Mouse (Mus musculus) lung, postnatal 0 days (tissue): ENCODE measurements around the gene Cryaa. TPM values are rescaled to one million over a fixed set of nuclear protein-coding genes. Genes with fewer than 3 reads are reported as not detected.

ENCODE experiments used
- ATAC-seq: fragments of 200-750 bp; cut with Nextera tagmentation; 2 replicates; pipeline ENCODE4 v1.8.0; 2017; ENCODE audit warnings: moderate library complexity
- DNase-seq: peaks from one replicate; pipeline ENCODE4 v3.0.0-alpha.2; 2016; ENCODE audit warnings: low spot score
- H3K27ac ChIP-seq: fragments of 300-500 bp; sonication (generic); 2 replicates; pipeline ENCODE4 v1.5.1; 2014; ENCODE audit warnings: antibody characterized with exemption, mild to moderate bottlenecking, low read length, mixed read lengths
- H3K27me3 ChIP-seq: fragments of 300-500 bp; sonication (generic); replicated peaks from 2 replicates; pipeline ENCODE4 v1.6.1; 2014; ENCODE audit warnings: low read length, mixed read lengths; ENCODE audit not compliant: insufficient read depth
- H3K36me3 ChIP-seq: fragments of 300-500 bp; sonication (generic); 2 replicates; pipeline ENCODE4 v1.6.1; 2014; ENCODE audit warnings: low read length, mixed read lengths; ENCODE audit not compliant: insufficient read depth
- H3K4me1 ChIP-seq: fragments of 300-500 bp; sonication (generic); 2 replicates; pipeline ENCODE4 v1.6.1; 2014; ENCODE audit warnings: antibody characterized with exemption, low read depth, low read length, mixed read lengths; ENCODE audit not compliant: insufficient read depth
- H3K4me2 ChIP-seq: fragments of 300-500 bp; sonication (generic); replicated peaks from 2 replicates; pipeline ENCODE4 v1.6.1; 2014; ENCODE audit warnings: low read depth, mild to moderate bottlenecking, low read length, moderate library complexity, mixed read lengths
- H3K4me3 ChIP-seq: fragments of 300-500 bp; sonication (generic); 2 replicates; pipeline ENCODE4 v1.5.1; 2014; ENCODE audit warnings: low read depth, low read length
- H3K9ac ChIP-seq: fragments of 300-500 bp; sonication (generic); replicated peaks from 2 replicates; pipeline ENCODE4 v1.6.1; 2014; ENCODE audit warnings: low read depth, mild to moderate bottlenecking
- H3K9me3 ChIP-seq: fragments of 300-500 bp; sonication (generic); 2 replicates; pipeline ENCODE4 v1.6.1; 2016; ENCODE audit warnings: low read length, mixed read lengths
- CTCF ChIP-seq: IDR thresholded peaks from 2 replicates; pipeline ENCODE4 v1.5.1; 2016; ENCODE audit warnings: antibody characterized with exemption, mild to moderate bottlenecking
- EP300 ChIP-seq: IDR thresholded peaks from 2 replicates; pipeline ENCODE4 v1.6.1; 2016; ENCODE audit warnings: antibody characterized with exemption, mild to moderate bottlenecking, control low read depth
- WGBS: fragments of 180-500 bp; shearing (Covaris S2); extraction: QIAGEN DNeasy Blood & Tissue Kit; methylation state at CpG from one replicate; pipeline ENCODE4 v1.1.7; 2014; 5-methylcytosine and 5-hydroxymethylcytosine counted together
- polyA plus RNA-seq: library from polyadenylated mRNA; unstranded; fragments of >200 nt; fragmentation: Nextera tagmentation; extraction: Ambion mirVana; gene quantifications from 2 replicates; pipeline ENCODE4 v1.2.1, GENCODE M21; 2015

Gene Cryaa
- polyA plus RNA-seq, 1 experiment from 2014 or later, result 0.76 TPM

GRCm38 (mm10) chr17:31728968-31729501 is 51.4 kb downstream of the Cryaa start:
- Histone ChIP-seq H3K4me3 (no peak overlapping the region), H3K27ac (peak overlapping the region; percentile 17; the same call in 1 of the 2 replicates), H3K9ac (no peak overlapping the region), H3K4me1 (peaks cover 18% of the 10 kb centered on the region; the same call in 1 of the 2 replicates), H3K4me2 (no peak overlapping the region), H3K36me3 (no peaks in the 10 kb centered on the region), H3K27me3 (no peaks in the 10 kb centered on the region), H3K9me3 (no peaks in the 10 kb centered on the region)
- 41% methylated on average over 7 of the region's 7 CpGs for WGBS
- TF ChIP-seq CTCF (peak; percentile 64), EP300 (no peak)
- peak; percentile 63 for ATAC-seq
- peak; percentile 87 for DNase-seq

GRCm38 (mm10) chr17:31731038-31731437 is 53.4 kb downstream of the Cryaa start:
- H3K9me3 ChIP-seq, result no peaks in the 10 kb centered on the region
- H3K36me3 ChIP-seq, result no peaks in the 10 kb centered on the region
- 0 out of 2 replicates have a peak overlapping the region, but pooled peaks have one; percentile 26 for H3K27ac ChIP-seq
- no peak overlapping the region for H3K4me3 ChIP-seq
- no peak overlapping the region for H3K9ac ChIP-seq
- TF ChIP-seq CTCF (no peak), EP300 (no peak)
- H3K27me3 ChIP-seq, result no peaks in the 10 kb centered on the region
- H3K4me1 ChIP-seq, result peaks cover 18% of the 10 kb centered on the region; the same call in 1 of the 2 replicates
- WGBS, result 31% methylated on average over 6 of the region's 6 CpGs
- ATAC-seq, result peak; percentile 51
- peak; percentile 39 for DNase-seq
- no peak overlapping the region for H3K4me2 ChIP-seq

Other genes starting within 250 kb of the Cryaa start
- 9.8 and 12.1 TPM in 2 replicates for gene Wdr4, start 157.8 kb upstream of the Cryaa start, polyA plus RNA-seq
- gene Ndufv3, start 157.7 kb upstream of the Cryaa start, polyA plus RNA-seq, result 207 and 233 TPM in 2 replicates
- 15.0 and 19.9 TPM in 2 replicates for gene Pknox1, start 113.1 kb upstream of the Cryaa start, polyA plus RNA-seq
- 1.2 and 1.4 TPM in 2 replicates for gene Cbs, start 40.6 kb upstream of the Cryaa start, polyA plus RNA-seq
- 151 and 161 TPM in 2 replicates for gene U2af1, start 18.9 kb upstream of the Cryaa start, polyA plus RNA-seq
- gene Sik1, start 178.0 kb downstream of the Cryaa start, polyA plus RNA-seq, result 29.5 and 35.9 TPM in 2 replicates